Mouse (Mus musculus): Measurements from ENCODE around the gene Gm10563.

DNA sequence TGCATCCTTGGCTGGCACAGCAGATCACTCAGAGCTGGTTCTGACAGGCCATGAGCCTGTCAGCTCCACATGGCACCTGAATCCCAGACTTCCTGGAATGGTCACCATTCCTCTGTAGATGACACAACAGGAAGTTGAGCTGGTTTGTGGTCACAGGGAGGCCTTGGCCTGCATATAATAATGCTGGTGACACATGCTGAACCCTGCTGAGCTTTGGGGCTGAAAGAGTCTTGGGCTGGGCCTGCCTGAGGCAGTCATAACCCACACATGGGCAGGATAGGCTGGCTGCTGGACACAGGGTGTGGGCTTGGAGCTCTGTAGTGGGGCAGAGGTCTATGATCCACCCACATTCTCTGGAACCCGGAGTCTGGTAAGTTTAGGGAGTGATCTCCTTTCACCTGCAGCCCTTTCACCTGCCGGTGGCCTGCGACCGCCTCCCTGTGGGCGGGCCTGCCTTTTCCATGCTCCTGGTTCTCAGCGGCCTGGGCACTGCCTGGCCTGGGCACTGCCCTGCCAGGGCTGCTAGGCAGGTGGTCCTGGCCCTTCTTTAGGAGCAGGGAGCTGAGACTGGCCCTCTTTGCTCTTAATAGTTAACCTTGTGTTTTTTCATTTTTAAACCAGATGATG lies 62.8 kb downstream of the Gm10563 start:
- TF ChIP-seq CTCF (IDR thresholded peaks at IDR 0.05; ENCODE audit: borderline replicate concordance, control insufficient read depth, extremely low read depth, insufficient read depth, low read length, poor library complexity) (no peak), POLR2A (IDR thresholded peaks at IDR 0.05; ENCODE audit: control insufficient read depth, extremely low read depth, insufficient read depth, low read length, poor library complexity) (no peak)

Data from thymus, adult 2 months (tissue).